Mouse (Mus musculus) midbrain, embryonic 16.5 days (tissue): Measurements from ENCODE around the gene Enpp7. TPM values are rescaled to one million over a fixed set of nuclear protein-coding genes. Genes with fewer than 3 reads are reported as not detected.

ENCODE experiments used
- ATAC-seq: fragments of 200-750 bp; cut with Nextera tagmentation; 2 replicates; pipeline ENCODE4 v1.8.0; 2017; ENCODE audit warnings: moderate TSS enrichment
- H3K27ac ChIP-seq: fragments of 300-500 bp; sonication (generic); 2 replicates; pipeline ENCODE4 v1.5.1; 2014; ENCODE audit warnings: mild to moderate bottlenecking, low read length, mixed read lengths
- H3K27me3 ChIP-seq: fragments of 300-500 bp; sonication (generic); 2 replicates; pipeline ENCODE4 v1.6.1; 2014; ENCODE audit warnings: low read depth, low read length, mixed read lengths; ENCODE audit not compliant: control insufficient read depth, insufficient read depth
- H3K36me3 ChIP-seq: fragments of 300-500 bp; sonication (generic); 2 replicates; pipeline ENCODE4 v1.6.1; 2014; ENCODE audit warnings: mild to moderate bottlenecking, low read length, moderate library complexity, mixed read lengths; ENCODE audit not compliant: control insufficient read depth, insufficient read depth
- H3K4me1 ChIP-seq: fragments of 300-500 bp; sonication (generic); 2 replicates; pipeline ENCODE4 v1.6.1; 2014; ENCODE audit warnings: mild to moderate bottlenecking, low read length, mixed read lengths; ENCODE audit not compliant: control insufficient read depth, insufficient read depth
- H3K4me2 ChIP-seq: fragments of 300-500 bp; sonication (generic); 2 replicates; pipeline ENCODE4 v1.6.1; 2014; ENCODE audit warnings: mild to moderate bottlenecking, low read length, mixed read lengths
- H3K4me3 ChIP-seq: fragments of 300-500 bp; sonication (generic); 2 replicates; pipeline ENCODE4 v1.5.1; 2014; ENCODE audit warnings: low read depth, mild to moderate bottlenecking, low read length, moderate library complexity, mixed read lengths
- H3K9ac ChIP-seq: fragments of 300-500 bp; sonication (generic); 2 replicates; pipeline ENCODE4 v1.6.1; 2014; ENCODE audit warnings: low read depth, low read length, mixed read lengths
- H3K9me3 ChIP-seq: fragments of 300-500 bp; sonication (generic); replicated peaks from 2 replicates; pipeline ENCODE4 v1.6.1; 2014; ENCODE audit warnings: mild to moderate bottlenecking, low read length, mixed read lengths; ENCODE audit not compliant: control insufficient read depth, poor library complexity, severe bottlenecking
- WGBS: fragments of 180-500 bp; shearing (Covaris S2); extraction: QIAGEN DNeasy Blood & Tissue Kit; methylation state at CpG from one replicate; pipeline ENCODE4 v1.1.7; 2014; 5-methylcytosine and 5-hydroxymethylcytosine counted together
- polyA plus RNA-seq: library from polyadenylated mRNA; unstranded; fragments of >200 nt; fragmentation: Nextera tagmentation; extraction: Ambion mirVana; gene quantifications from 2 replicates; pipeline ENCODE4 v1.2.1, GENCODE M21; 2015

Enpp7 gene
- polyA plus RNA-seq, 1 experiment from 2014 or later, result not detected

- WGBS, result 63% methylated on average over 18 of the region's 18 CpGs
- H3K9me3 ChIP-seq, result no peaks in the 10 kb centered on the region
- no peak overlapping the region for H3K9ac ChIP-seq
- no peak overlapping the region for H3K4me2 ChIP-seq
- no peak overlapping the region for H3K27ac ChIP-seq
- peaks cover 6% of the 10 kb centered on the region; the same call in 1 of the 2 replicates for H3K4me1 ChIP-seq
- no peak for ATAC-seq
- H3K27me3 ChIP-seq, result 0 out of 2 replicates have a peak, but pooled peaks cover 4% of the 10 kb centered on the region
- H3K4me3 ChIP-seq, result no peak overlapping the region
- H3K36me3 ChIP-seq, result no peaks in the 10 kb centered on the region
These were observed 6.8 kb upstream of the Enpp7 start for GRCm38 (mm10) chr11:118981012-118981776.

DNA sequence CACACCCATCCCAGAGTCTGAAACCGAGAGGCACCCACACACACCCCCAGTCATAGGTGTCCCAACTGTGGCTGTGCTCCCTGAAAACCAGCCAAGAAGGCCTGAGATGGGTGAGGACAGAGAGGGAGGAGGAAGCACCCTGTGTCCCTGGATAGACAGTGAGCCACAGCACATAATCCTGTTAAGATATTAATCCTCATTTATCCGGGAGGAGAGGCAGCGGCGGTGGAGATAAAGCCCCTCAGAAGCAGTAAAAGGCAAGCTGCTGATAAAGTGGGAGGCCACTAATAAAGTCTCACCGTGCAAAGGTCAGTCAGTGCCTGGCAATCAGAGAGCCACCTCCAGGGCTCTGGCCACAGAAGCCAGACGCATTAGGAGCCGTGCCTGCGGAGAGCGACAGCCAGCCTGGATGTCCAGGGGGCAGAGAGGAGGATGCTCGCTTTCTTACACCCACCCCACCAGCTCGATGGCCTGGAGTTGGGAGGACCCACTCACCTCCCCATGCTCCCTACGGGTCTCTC lies 5.3 kb upstream of the Enpp7 start:
- H3K27ac ChIP-seq, result no peak overlapping the region
- no peak for ATAC-seq
- H3K4me1 ChIP-seq, result peaks cover 6% of the 10 kb centered on the region; the same call in 1 of the 2 replicates
- H3K36me3 ChIP-seq, result no peaks in the 10 kb centered on the region
- no peak overlapping the region for H3K4me2 ChIP-seq
- WGBS, result 44% methylated on average over 12 of the region's 12 CpGs
- no peak overlapping the region for H3K9ac ChIP-seq
- 0 out of 2 replicates have a peak, but pooled peaks cover 4% of the 10 kb centered on the region for H3K27me3 ChIP-seq
- H3K9me3 ChIP-seq, result no peaks in the 10 kb centered on the region
- H3K4me3 ChIP-seq, result no peak overlapping the region

DNA sequence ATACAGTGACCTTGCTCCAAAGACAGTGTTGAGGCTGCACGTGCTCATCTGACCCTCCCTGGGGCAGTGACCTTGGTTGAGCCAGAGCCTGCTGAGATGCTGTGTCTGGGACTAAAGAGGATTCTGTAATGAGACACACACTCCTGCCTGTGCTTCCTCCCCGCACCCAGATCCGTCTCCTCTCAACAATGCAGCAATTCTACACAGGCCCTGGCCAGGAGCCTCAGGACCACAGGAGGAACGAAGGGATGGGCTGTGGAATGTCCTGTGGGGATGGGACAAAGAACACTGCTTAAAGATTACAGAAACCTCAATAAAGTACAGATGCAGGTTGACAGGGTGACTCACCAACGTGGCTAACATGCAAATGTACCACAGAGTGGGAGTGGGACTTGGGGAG lies 2.4 kb upstream of the Enpp7 start:
- no peaks in the 10 kb centered on the region for H3K9me3 ChIP-seq
- H3K27ac ChIP-seq, result no peak overlapping the region
- no peaks in the 10 kb centered on the region for H3K36me3 ChIP-seq
- WGBS, result 46% methylated on average over 5 of the region's 5 CpGs
- H3K4me3 ChIP-seq, result no peak overlapping the region
- H3K4me2 ChIP-seq, result no peak overlapping the region
- no peak for ATAC-seq
- H3K4me1 ChIP-seq, result peaks cover 6% of the 10 kb centered on the region; the same call in 1 of the 2 replicates
- H3K27me3 ChIP-seq, result no peaks in the 10 kb centered on the region
- no peak overlapping the region for H3K9ac ChIP-seq

- Histone ChIP-seq H3K27ac (no peak overlapping the region), H3K9me3 (no peaks in the 10 kb centered on the region), H3K27me3 (no peaks in the 10 kb centered on the region), H3K36me3 (no peaks in the 10 kb centered on the region), H3K4me3 (no peak overlapping the region), H3K4me2 (no peak overlapping the region), H3K9ac (no peak overlapping the region), H3K4me1 (no peaks in the 10 kb centered on the region)
- ATAC-seq, result no peak
- 79% methylated on average over 3 of the region's 3 CpGs for WGBS
These were observed 4.8 kb downstream of the Enpp7 start for GRCm38 (mm10) chr11:118992781-118993180.

- ATAC-seq, result no peak
- WGBS, result 22% methylated on average over 4 of the region's 4 CpGs
These were observed 7.5 kb downstream of the Enpp7 start for GRCm38 (mm10) chr11:118995448-118995847.

GRCm38 (mm10) chr11:118997182-118997581 lies 9.2 kb downstream of the Enpp7 start:
- Histone ChIP-seq H3K4me2 (no peak overlapping the region), H3K4me1 (peaks cover 14% of the 10 kb centered on the region), H3K36me3 (no peaks in the 10 kb centered on the region), H3K9me3 (no peaks in the 10 kb centered on the region), H3K27ac (no peak overlapping the region), H3K4me3 (no peak overlapping the region), H3K9ac (no peak overlapping the region), H3K27me3 (no peaks in the 10 kb centered on the region)
- ATAC-seq, result no peak
- 88% methylated on average over 3 of the region's 3 CpGs for WGBS

More at GRCm38 (mm10) chr11:118995448-118995847, 7.5 kb downstream of the Enpp7 start:
- Histone ChIP-seq H3K4me3 (no peak overlapping the region), H3K4me2 (no peak overlapping the region), H3K9ac (no peak overlapping the region), H3K27ac (no peak overlapping the region), H3K36me3 (no peaks in the 10 kb centered on the region), H3K27me3 (no peaks in the 10 kb centered on the region), H3K4me1 (peaks cover 14% of the 10 kb centered on the region), H3K9me3 (no peaks in the 10 kb centered on the region)

DNA sequence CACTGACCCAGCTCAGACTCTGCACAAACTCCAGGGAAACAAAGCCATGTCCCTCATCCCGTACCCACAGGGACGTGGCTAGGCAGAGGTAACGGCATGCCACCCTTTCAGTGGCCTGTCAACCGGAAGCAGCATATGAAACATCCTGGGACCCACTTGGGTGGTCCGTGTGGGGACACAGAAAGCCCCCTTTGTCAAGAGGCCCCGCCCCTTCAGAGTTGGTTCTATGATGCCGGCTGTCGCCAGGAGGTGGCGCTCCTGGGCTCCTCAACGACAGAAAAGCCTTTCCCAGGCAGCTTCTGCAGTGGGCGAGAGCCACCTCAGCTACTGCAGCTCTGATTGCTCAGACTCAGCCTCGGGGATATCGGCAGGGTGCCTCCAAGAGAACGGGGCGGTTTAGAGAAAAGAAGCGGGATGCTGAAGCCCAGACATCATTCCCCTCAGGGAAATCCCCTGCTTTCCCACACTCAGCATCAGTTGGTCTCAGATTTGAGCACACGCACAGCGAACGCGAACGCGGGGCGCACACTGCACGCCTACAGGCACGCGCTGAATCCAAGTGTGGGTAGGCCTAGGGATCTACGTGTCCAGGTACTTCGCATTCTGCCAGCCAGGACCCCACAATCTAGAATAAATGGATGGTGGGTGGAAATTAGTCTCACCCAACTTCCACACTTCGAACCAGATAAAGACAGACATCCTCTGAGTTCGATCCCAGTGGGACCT lies 10.7 kb downstream of the Enpp7 start:
- Histone ChIP-seq H3K4me1 (peaks cover 14% of the 10 kb centered on the region), H3K27ac (peak overlapping the region; percentile 75), H3K4me2 (peak overlapping the region; percentile 51), H3K27me3 (no peaks in the 10 kb centered on the region), H3K9ac (peak overlapping the region; percentile 55; the same call in 1 of the 2 replicates), H3K9me3 (no peaks in the 10 kb centered on the region), H3K4me3 (peak overlapping the region; percentile 22), H3K36me3 (no peaks in the 10 kb centered on the region)
- WGBS, result 5% methylated on average over 30 of the region's 30 CpGs
- ATAC-seq, result peak; percentile 76

DNA sequence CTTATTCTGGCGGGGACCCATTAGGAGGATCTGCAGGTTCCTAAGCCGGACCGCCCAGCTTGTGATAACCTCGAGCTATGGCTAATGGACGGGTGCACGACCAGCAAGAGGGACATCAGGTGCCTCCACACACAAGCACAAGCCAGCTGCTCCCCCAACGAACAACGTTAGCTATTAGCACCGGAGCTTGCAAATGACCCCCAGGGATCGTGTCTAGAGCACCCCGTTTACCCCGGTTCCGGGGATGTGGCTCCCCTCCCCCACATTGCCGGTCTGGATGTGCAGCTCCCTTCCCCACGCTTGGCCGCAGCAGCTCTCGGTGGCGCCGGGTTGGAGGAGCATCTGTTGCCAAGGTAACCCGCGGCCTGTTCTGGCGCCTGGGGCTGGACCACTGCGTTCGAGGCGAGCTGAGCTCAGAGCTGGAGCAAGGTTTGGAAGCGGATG lies 11.4 kb downstream of the Enpp7 start:
- Histone ChIP-seq H3K9ac (peak overlapping the region; percentile 55; the same call in 1 of the 2 replicates), H3K27me3 (no peaks in the 10 kb centered on the region), H3K4me2 (peak overlapping the region; percentile 51), H3K4me3 (peak overlapping the region; percentile 24), H3K9me3 (no peaks in the 10 kb centered on the region), H3K36me3 (no peaks in the 10 kb centered on the region), H3K4me1 (peaks cover 14% of the 10 kb centered on the region), H3K27ac (peak overlapping the region; percentile 75)
- under 1% methylated on average over 26 of the region's 26 CpGs for WGBS
- peak; percentile 85 for ATAC-seq
